In genomic region chr2:28601720-28602590, GRCm38 (mm10) we compare ENCODE assay signal across 15 mouse cellular contexts. TPM values are rescaled to one million over a fixed set of nuclear protein-coding genes. Genes with fewer than 3 reads are reported as not detected.
DNase-seq lines count a peak whose midpoint lies in the region; ATAC-seq and TF ChIP-seq lines count a peak whose summit lies in the region.
"Had no signal": no experiment of that assay in that cellular context is flagged by ENCODE, and none has a peak within 500 bp of the region (broad histone marks: within the 10 kb centered on the region; RNA-seq: fewer than 3 reads in every experiment).

No protein-coding gene starts in this region.

- peak overlapping the region; percentile 24 for H3K4me2 ChIP-seq in heart, embryonic 12.5 days
- H3K4me2 ChIP-seq in liver, postnatal 0 days (ENCODE audit: low read depth, low read length), result peak overlapping the region; percentile 51
- no peak overlapping the region for H3K4me2 ChIP-seq in stomach, postnatal 0 days (replicated peaks; ENCODE audit: low read depth)
- H3K4me2 ChIP-seq: forebrain, embryonic 15.5 days had no signal

- 13% methylated on average over 12 of the region's 12 CpGs for WGBS in heart, embryonic 12.5 days
- WGBS in liver, postnatal 0 days (ENCODE audit: insufficient replicate concordance), result 32% methylated on average over 12 of the region's 12 CpGs
- WGBS in stomach, postnatal 0 days, result 48% methylated on average over 12 of the region's 12 CpGs
- 62% methylated on average over 12 of the region's 12 CpGs for WGBS in midbrain, embryonic 10.5 days

- DNase-seq in heart, postnatal 14 days, result no peak
- DNase-seq in spleen, adult 12 weeks (ENCODE audit: low spot score), result peak; percentile 73
- no peak for DNase-seq in spleen, adult 18-20 months
- peak; percentile 87 for DNase-seq in liver, postnatal 0 days
- DNase-seq in stomach, postnatal 0 days (ENCODE audit: low spot score), result no peak
- DNase-seq in left cerebral cortex, adult 2 months (ENCODE audit: extremely low spot score in 1 of 2, low spot score in 2 of 2), result no peak
- no peak for DNase-seq in midbrain, embryonic 10.5 days (ENCODE audit: low spot score)
- DNase-seq: B cell, adult 2 months; embryo, embryonic 11 days; gastrocnemius, postnatal 36 days had no signal

- H3K27ac ChIP-seq in heart, embryonic 12.5 days (ENCODE audit: poor library complexity, severe bottlenecking), result peak overlapping the region; percentile 26
- peak overlapping the region; percentile 70 for H3K27ac ChIP-seq in liver, postnatal 0 days (ENCODE audit: low read depth)
- H3K27ac ChIP-seq in stomach, postnatal 0 days (replicated peaks), result no peak overlapping the region
- no peak overlapping the region for H3K27ac ChIP-seq in left cerebral cortex, adult 2 months
- H3K27ac ChIP-seq in midbrain, embryonic 10.5 days (replicated peaks), result no peak overlapping the region
- H3K27ac ChIP-seq: forebrain, embryonic 15.5 days had no signal

- H3K36me3 ChIP-seq in heart, embryonic 12.5 days, result no peaks in the 10 kb centered on the region
- H3K36me3 ChIP-seq in liver, postnatal 0 days (replicated peaks; ENCODE audit: insufficient read depth, low read length), result no peaks in the 10 kb centered on the region
- H3K36me3 ChIP-seq in stomach, postnatal 0 days (ENCODE audit: control insufficient read depth, insufficient read depth, low read length), result no peaks in the 10 kb centered on the region
- H3K36me3 ChIP-seq in midbrain, embryonic 10.5 days, result no peaks in the 10 kb centered on the region
- H3K36me3 ChIP-seq: forebrain, embryonic 15.5 days had no signal

- intact Hi-C loops in heart, postnatal 14 days (cut with DNase I), result no loop called here
- intact Hi-C loops in left cerebral cortex, adult 2 months (cut with DNase I), result no loop called here

- no peaks in the 10 kb centered on the region; the same call in 1 of the 2 replicates for H3K9me3 ChIP-seq in heart, embryonic 12.5 days (replicated peaks)
- H3K9me3 ChIP-seq in liver, postnatal 0 days (ENCODE audit: low read length), result no peaks in the 10 kb centered on the region
- H3K9me3 ChIP-seq in stomach, postnatal 0 days (ENCODE audit: control insufficient read depth, low read length), result no peaks in the 10 kb centered on the region
- H3K9me3 ChIP-seq in midbrain, embryonic 10.5 days (replicated peaks), result no peaks in the 10 kb centered on the region
- H3K9me3 ChIP-seq: forebrain, embryonic 15.5 days had no signal

- H3K4me3 ChIP-seq in heart, embryonic 12.5 days, result no peak overlapping the region
- H3K4me3 ChIP-seq in liver, postnatal 0 days (ENCODE audit: low read depth, low read length), result no peak overlapping the region
- H3K4me3 ChIP-seq in stomach, postnatal 0 days (ENCODE audit: low read depth, low read length), result no peak overlapping the region
- no peak overlapping the region for H3K4me3 ChIP-seq in left cerebral cortex, adult 2 months
- H3K4me3 ChIP-seq in midbrain, embryonic 10.5 days, result no peak overlapping the region
- H3K4me3 ChIP-seq: forebrain, embryonic 15.5 days had no signal

- H3K27me3 ChIP-seq in heart, embryonic 12.5 days (replicated peaks), result no peaks in the 10 kb centered on the region
- no peaks in the 10 kb centered on the region for H3K27me3 ChIP-seq in liver, postnatal 0 days (ENCODE audit: insufficient read depth, low read length)
- no peaks in the 10 kb centered on the region for H3K27me3 ChIP-seq in stomach, postnatal 0 days (ENCODE audit: control insufficient read depth, insufficient read depth, low read length)
- no peaks in the 10 kb centered on the region for H3K27me3 ChIP-seq in midbrain, embryonic 10.5 days (ENCODE audit: low read depth, poor library complexity, severe bottlenecking)
- H3K27me3 ChIP-seq: forebrain, embryonic 15.5 days had no signal

- peak overlapping the region; percentile 8; the same call in 1 of the 2 replicates for H3K9ac ChIP-seq in heart, embryonic 12.5 days
- peak overlapping the region; percentile 57 for H3K9ac ChIP-seq in liver, postnatal 0 days (replicated peaks)
- H3K9ac ChIP-seq in stomach, postnatal 0 days (ENCODE audit: low read length), result no peak overlapping the region
- H3K9ac ChIP-seq: forebrain, embryonic 15.5 days had no signal

- ATAC-seq in heart, embryonic 12.5 days (ENCODE audit: insufficient number of reproducible peaks, low FRiP score), result peak; percentile 82
- peak; percentile 89 for ATAC-seq in liver, postnatal 0 days
- 0 out of 2 replicates have a peak, but pooled peaks have one; percentile 17 for ATAC-seq in stomach, postnatal 0 days (ENCODE audit: low FRiP score, low TSS enrichment)
- ATAC-seq: forebrain, embryonic 15.5 days; hindbrain, embryonic 16.5 days had no signal

- H3K4me1 ChIP-seq in heart, embryonic 12.5 days (replicated peaks), result peaks cover 41% of the 10 kb centered on the region
- peaks cover 57% of the 10 kb centered on the region for H3K4me1 ChIP-seq in liver, postnatal 0 days (ENCODE audit: insufficient read depth)
- no peaks in the 10 kb centered on the region for H3K4me1 ChIP-seq in stomach, postnatal 0 days (replicated peaks; ENCODE audit: control insufficient read depth, insufficient read depth)
- peaks cover 22% of the 10 kb centered on the region for H3K4me1 ChIP-seq in midbrain, embryonic 10.5 days
- H3K4me1 ChIP-seq: forebrain, embryonic 15.5 days had no signal

- peak; percentile 100 for TF ChIP-seq EP300 in liver, postnatal 0 days (IDR thresholded peaks at IDR 0.05; ENCODE audit: low read depth)
- TF ChIP-seq EP300 in stomach, postnatal 0 days (optimal IDR thresholded peaks at IDR 0.05), result no peak

- no peak for TF ChIP-seq CTCF in liver, postnatal 0 days (IDR thresholded peaks at IDR 0.05; ENCODE audit: low read depth)
- TF ChIP-seq CTCF in stomach, postnatal 0 days (IDR thresholded peaks at IDR 0.05; ENCODE audit: low read depth), result no peak
- no peak for TF ChIP-seq CTCF in left cerebral cortex, adult 2 months (IDR thresholded peaks at IDR 0.05)

RNA-seq across cellular contexts. Expression of gene Gtf3c5, which starts 18.4 kb away (rescaled TPM):
- 32.5 and 34.2 TPM in 2 replicates for polyA plus RNA-seq in heart, embryonic 12.5 days (2016; fragmentation: Nextera tagmentation; extraction: Ambion mirVana)
- 10 to 100 TPM in 1 of 2 experiments, 1 to 10 TPM in 1; 9.8 to 10.9 TPM for total RNA-seq in heart, postnatal 14 days (2021)
- polyA plus RNA-seq in liver, postnatal 0 days (2015; fragmentation: Nextera tagmentation; extraction: Ambion mirVana), result 4.5 and 5.8 TPM in 2 replicates
- polyA plus RNA-seq in stomach, postnatal 0 days (2015; fragmentation: Nextera tagmentation; extraction: Ambion mirVana), result 13.1 and 14.0 TPM in 2 replicates
- 10 to 100 TPM; 18.3 TPM for total RNA-seq in left cerebral cortex, adult 2 months (2021)
- polyA plus RNA-seq in midbrain, embryonic 10.5 days (2016; fragmentation: Nextera tagmentation; extraction: Ambion mirVana), result 58.1 and 61.3 TPM in 2 replicates

RNA-seq across cellular contexts. Expression of gene Gfi1b, which starts 19.8 kb away (rescaled TPM):
- polyA plus RNA-seq in heart, embryonic 12.5 days (2016; fragmentation: Nextera tagmentation; extraction: Ambion mirVana), result 3.9 and 5.6 TPM in 2 replicates
- total RNA-seq in heart, postnatal 14 days (2021), result not detected
- polyA plus RNA-seq in liver, postnatal 0 days (2015; fragmentation: Nextera tagmentation; extraction: Ambion mirVana), result 48.9 and 52.2 TPM in 2 replicates
- 0.07 and 0.40 TPM in 2 replicates for polyA plus RNA-seq in stomach, postnatal 0 days (2015; fragmentation: Nextera tagmentation; extraction: Ambion mirVana)
- total RNA-seq in left cerebral cortex, adult 2 months (2021), result not detected
- polyA plus RNA-seq in midbrain, embryonic 10.5 days (2016; fragmentation: Nextera tagmentation; extraction: Ambion mirVana), result 4.3 and 4.5 TPM in 2 replicates
- total RNA-seq: gastrocnemius, postnatal 36 days had no signal
- polyA plus RNA-seq: forebrain, embryonic 15.5 days; hindbrain, embryonic 16.5 days had no signal

RNA-seq across cellular contexts. Expression of gene Cel, which starts 38.8 kb away (rescaled TPM):
- polyA plus RNA-seq in heart, embryonic 12.5 days (2016; fragmentation: Nextera tagmentation; extraction: Ambion mirVana), result not detected in 2 replicates
- total RNA-seq in heart, postnatal 14 days (2021), result not detected
- polyA plus RNA-seq in liver, postnatal 0 days (2015; fragmentation: Nextera tagmentation; extraction: Ambion mirVana), result 4.7 TPM in 1 of 2 replicates, not detected in the other
- polyA plus RNA-seq in stomach, postnatal 0 days (2015; fragmentation: Nextera tagmentation; extraction: Ambion mirVana), result 2.0 and 3.3 TPM in 2 replicates
- not detected for total RNA-seq in left cerebral cortex, adult 2 months (2021)
- polyA plus RNA-seq in midbrain, embryonic 10.5 days (2016; fragmentation: Nextera tagmentation; extraction: Ambion mirVana), result not detected in 2 replicates
- total RNA-seq: gastrocnemius, postnatal 36 days had no signal
- polyA plus RNA-seq: hindbrain, embryonic 16.5 days; limb, embryonic 11.5 days; neural tube, embryonic 11.5 days had no signal

RNA-seq across cellular contexts. Expression of gene Tsc1, which starts 39.1 kb away (rescaled TPM):
- 16.7 and 17.6 TPM in 2 replicates for polyA plus RNA-seq in heart, embryonic 12.5 days (2016; fragmentation: Nextera tagmentation; extraction: Ambion mirVana)
- total RNA-seq in heart, postnatal 14 days (2021), result 10 to 100 TPM; 19.4 to 20.4 TPM
- polyA plus RNA-seq in liver, postnatal 0 days (2015; fragmentation: Nextera tagmentation; extraction: Ambion mirVana), result 3.7 TPM in 2 replicates
- polyA plus RNA-seq in stomach, postnatal 0 days (2015; fragmentation: Nextera tagmentation; extraction: Ambion mirVana), result 4.9 and 5.1 TPM in 2 replicates
- total RNA-seq in left cerebral cortex, adult 2 months (2021), result 10 to 100 TPM; 53.8 to 57.2 TPM
- 21.7 and 25.7 TPM in 2 replicates for polyA plus RNA-seq in midbrain, embryonic 10.5 days (2016; fragmentation: Nextera tagmentation; extraction: Ambion mirVana)

Comparison
In these comparisons a context has a peak if more than half of its experiments do, and no peak if none do; other contexts are left out.
1. DNase-seq: peak in spleen, adult 12 weeks (single experiment) and liver, postnatal 0 days (single experiment); none in heart, postnatal 14 days (0 of 2), spleen, adult 18-20 months (0 of 2), stomach, postnatal 0 days (single experiment), left cerebral cortex, adult 2 months (0 of 2) and midbrain, embryonic 10.5 days (single experiment).
2. ATAC-seq: peak in every context shown above with its lines; median percentile 89 in liver, postnatal 0 days; 82 in heart, embryonic 12.5 days; 17 in stomach, postnatal 0 days.
3. H3K27ac ChIP-seq: peak in heart, embryonic 12.5 days (single experiment) and liver, postnatal 0 days (single experiment); none in stomach, postnatal 0 days (single experiment), left cerebral cortex, adult 2 months (single experiment) and midbrain, embryonic 10.5 days (single experiment).